Mouse (Mus musculus): ENCODE measurements around the gene Kank1. TPM values are rescaled to one million over a fixed set of nuclear protein-coding genes. Genes with fewer than 3 reads are reported as not detected.
A peak's percentile ranks its signal among the peaks of the same experiment; 100 is the strongest.

Gene Kank1
- polyA plus RNA-seq, 1 experiment from 2014 or later, result 8.8 TPM

DNA sequence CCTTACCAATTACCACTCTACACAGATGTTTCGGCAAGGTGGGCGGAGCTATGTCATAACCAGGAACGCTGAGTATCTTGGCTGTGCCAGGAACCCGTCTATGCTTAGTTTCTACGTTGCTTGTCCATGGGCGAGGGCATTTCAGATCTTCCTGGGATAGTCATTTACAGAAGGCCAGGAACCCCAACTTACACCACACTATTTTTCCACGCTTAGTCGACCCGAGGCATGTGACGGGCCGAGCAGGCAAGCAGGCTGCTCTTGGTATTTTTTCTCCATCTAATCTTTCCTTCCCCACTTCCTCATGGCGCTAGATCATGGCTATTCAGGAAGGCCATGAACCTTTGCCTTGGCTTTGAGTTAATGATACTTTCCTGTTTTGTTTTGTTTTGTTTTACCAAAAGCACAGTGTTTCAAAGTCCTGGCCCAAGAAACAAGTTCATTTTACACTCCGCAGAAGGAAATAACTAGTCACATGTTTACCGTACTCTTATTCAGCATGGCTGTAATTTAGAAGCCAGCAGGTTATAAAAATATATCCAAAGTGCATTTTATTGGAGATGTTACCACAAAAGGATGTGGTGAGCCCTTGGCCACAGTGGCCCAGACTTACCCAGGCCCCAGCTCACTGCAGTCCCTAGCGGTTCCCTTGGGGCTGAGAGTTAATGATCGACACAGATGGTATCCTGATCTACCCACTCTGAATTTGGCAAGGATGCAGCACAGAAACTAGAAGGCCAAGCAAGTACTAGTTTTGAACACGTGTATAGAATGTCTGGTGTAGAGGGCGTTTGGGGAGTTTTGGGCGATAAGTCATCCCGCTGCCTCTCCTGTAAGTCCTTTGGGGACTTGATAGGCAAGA, 200.2 kb downstream of the Kank1 start:
- H3K36me3 ChIP-seq (replicated peaks), result no peaks in the 10 kb centered on the region
- 93% methylated on average over 20 of the region's 20 CpGs for WGBS
- no peak overlapping the region for H3K4me3 ChIP-seq (replicated peaks)
- no peak overlapping the region for H3K27ac ChIP-seq
- H3K9me3 ChIP-seq, result no peaks in the 10 kb centered on the region
- H3K4me2 ChIP-seq, result no peak overlapping the region
- H3K9ac ChIP-seq, result no peak overlapping the region
- no peak for ATAC-seq (ENCODE audit: low FRiP score)
- H3K4me1 ChIP-seq, result peaks cover 3% of the 10 kb centered on the region; the same call in 1 of the 2 replicates
- H3K27me3 ChIP-seq, result no peaks in the 10 kb centered on the region

GRCm38 (mm10) chr19:25438246-25438645, 201.5 kb downstream of the Kank1 start:
- ATAC-seq (ENCODE audit: low FRiP score), result no peak
- WGBS, result 92% methylated on average over 6 of the region's 6 CpGs
- H3K27ac ChIP-seq, result no peak overlapping the region
- H3K36me3 ChIP-seq (replicated peaks), result no peaks in the 10 kb centered on the region
- H3K9ac ChIP-seq, result no peak overlapping the region
- H3K4me3 ChIP-seq (replicated peaks), result no peak overlapping the region
- H3K4me2 ChIP-seq, result no peak overlapping the region
- H3K27me3 ChIP-seq, result no peaks in the 10 kb centered on the region
- H3K9me3 ChIP-seq, result no peaks in the 10 kb centered on the region
- peaks cover 3% of the 10 kb centered on the region; the same call in 1 of the 2 replicates for H3K4me1 ChIP-seq

DNA sequence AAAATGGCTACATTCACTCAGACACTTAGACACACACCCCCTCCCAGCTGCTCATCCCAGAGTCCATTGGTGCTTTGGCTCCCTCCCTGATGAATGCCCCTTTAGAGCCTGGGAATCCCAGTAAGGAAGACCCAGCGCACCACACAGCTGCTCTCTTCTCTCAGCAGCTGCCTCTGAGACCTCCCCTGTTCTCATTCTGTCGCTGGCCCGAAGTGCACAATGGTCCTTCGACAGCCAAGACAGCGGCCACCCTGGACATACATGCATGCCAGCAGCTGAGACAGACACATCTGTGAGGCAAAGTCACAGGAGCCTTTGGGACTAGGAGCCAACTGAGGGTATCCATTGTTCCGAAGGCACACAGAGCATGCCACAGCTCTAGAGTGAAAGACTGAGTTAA, 203.0 kb downstream of the Kank1 start:
- Histone ChIP-seq H3K9ac (no peak overlapping the region), H3K9me3 (no peaks in the 10 kb centered on the region), H3K4me2 (no peak overlapping the region), H3K4me1 (peaks cover 3% of the 10 kb centered on the region; the same call in 1 of the 2 replicates), H3K36me3 (replicated peaks) (no peaks in the 10 kb centered on the region), H3K27ac (no peak overlapping the region), H3K4me3 (replicated peaks) (no peak overlapping the region), H3K27me3 (no peaks in the 10 kb centered on the region)
- ATAC-seq (ENCODE audit: low FRiP score), result no peak
- 70% methylated on average over 6 of the region's 6 CpGs for WGBS

DNA sequence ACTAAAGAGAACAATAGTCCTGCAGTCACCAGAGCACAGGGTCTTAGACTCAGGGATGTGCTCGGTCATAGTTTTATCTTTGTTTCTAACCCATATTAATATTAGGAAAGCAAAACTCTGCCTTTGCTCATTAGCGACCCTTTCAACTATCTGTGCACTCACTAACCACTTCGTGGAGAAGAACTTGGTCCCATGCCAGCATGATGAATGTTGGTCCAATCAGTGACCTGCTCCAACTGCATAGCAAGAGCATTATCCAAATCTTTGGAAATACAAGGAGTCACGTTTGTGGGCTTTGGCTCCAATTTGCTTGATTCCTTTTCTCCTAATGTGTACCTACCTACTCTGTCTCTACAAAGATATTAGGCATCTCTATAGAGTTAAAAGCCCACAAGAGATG, 204.0 kb downstream of the Kank1 start:
- Histone ChIP-seq H3K9me3 (no peaks in the 10 kb centered on the region), H3K4me1 (peaks cover 3% of the 10 kb centered on the region; the same call in 1 of the 2 replicates), H3K36me3 (replicated peaks) (no peaks in the 10 kb centered on the region), H3K27me3 (no peaks in the 10 kb centered on the region), H3K4me3 (replicated peaks) (no peak overlapping the region), H3K4me2 (no peak overlapping the region), H3K9ac (no peak overlapping the region), H3K27ac (no peak overlapping the region)
- WGBS, result 78% methylated on average over 4 of the region's 4 CpGs
- no peak for ATAC-seq (ENCODE audit: low FRiP score)

- Histone ChIP-seq H3K27ac (no peak overlapping the region), H3K27me3 (peaks cover 3% of the 10 kb centered on the region; the same call in 1 of the 2 replicates), H3K4me2 (no peak overlapping the region), H3K36me3 (replicated peaks) (no peaks in the 10 kb centered on the region), H3K9ac (no peak overlapping the region), H3K9me3 (no peaks in the 10 kb centered on the region), H3K4me3 (replicated peaks) (no peak overlapping the region), H3K4me1 (no peaks in the 10 kb centered on the region)
- 25% methylated on average over 7 of the region's 7 CpGs for WGBS
- no peak for ATAC-seq (ENCODE audit: low FRiP score)
These were observed 208.3 kb downstream of the Kank1 start for GRCm38 (mm10) chr19:25445054-25445453.

DNA sequence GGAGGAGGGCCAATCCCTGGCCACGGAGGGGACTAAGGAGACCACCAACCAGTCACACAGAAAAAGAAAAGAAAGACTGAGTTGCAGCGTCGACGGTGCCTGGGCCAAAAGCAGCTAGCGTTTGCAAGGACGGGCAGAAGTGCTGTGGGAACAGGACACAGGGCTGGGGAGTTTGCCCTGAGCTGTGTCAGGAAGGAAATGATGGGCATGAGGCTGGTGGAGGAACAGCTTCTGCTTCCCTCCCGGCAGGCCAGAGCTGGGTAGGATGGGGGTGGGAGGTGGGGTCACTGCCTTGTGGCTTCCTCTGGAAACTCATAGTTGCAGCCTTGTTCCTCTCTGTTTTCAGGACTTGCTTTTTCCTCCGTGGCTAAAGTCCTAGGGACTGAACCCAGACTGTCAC, 209.1 kb downstream of the Kank1 start:
- Histone ChIP-seq H3K9ac (no peak overlapping the region), H3K4me3 (replicated peaks) (no peak overlapping the region), H3K27ac (no peak overlapping the region), H3K36me3 (replicated peaks) (no peaks in the 10 kb centered on the region), H3K4me1 (no peaks in the 10 kb centered on the region), H3K9me3 (no peaks in the 10 kb centered on the region), H3K4me2 (no peak overlapping the region), H3K27me3 (peaks cover 3% of the 10 kb centered on the region; the same call in 1 of the 2 replicates)
- 70% methylated on average over 8 of the region's 8 CpGs for WGBS
- no peak for ATAC-seq (ENCODE audit: low FRiP score)

DNA sequence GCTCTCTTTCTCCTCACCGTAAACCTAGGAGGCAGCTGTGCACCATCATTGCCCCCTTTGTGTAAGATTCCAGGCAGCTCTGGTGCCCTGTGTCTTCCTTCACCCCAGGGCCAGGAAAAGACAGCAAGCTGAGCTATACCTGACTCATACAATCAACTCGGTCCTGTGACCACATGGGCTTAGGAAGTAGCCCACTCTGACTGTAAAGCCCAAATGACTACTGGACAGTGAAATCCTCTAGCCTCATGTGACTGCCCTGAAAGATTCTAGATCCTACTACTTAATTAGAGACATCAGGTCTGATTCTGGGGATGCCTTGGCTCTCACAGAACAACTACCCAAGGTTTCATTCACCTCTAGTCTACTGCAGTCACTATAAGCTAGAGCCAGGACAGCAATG, 209.9 kb downstream of the Kank1 start:
- no peak for ATAC-seq (ENCODE audit: low FRiP score)
- Histone ChIP-seq H3K27ac (no peak overlapping the region), H3K36me3 (replicated peaks) (no peaks in the 10 kb centered on the region), H3K4me3 (replicated peaks) (no peak overlapping the region), H3K4me2 (no peak overlapping the region), H3K9ac (no peak overlapping the region), H3K4me1 (no peaks in the 10 kb centered on the region), H3K27me3 (peaks cover 3% of the 10 kb centered on the region; the same call in 1 of the 2 replicates), H3K9me3 (no peaks in the 10 kb centered on the region)
- WGBS, result 87% methylated on average over 2 of the region's 2 CpGs

GRCm38 (mm10) chr19:25447373-25447772, 210.6 kb downstream of the Kank1 start:
- WGBS, result 68% methylated on average over 5 of the region's 5 CpGs
- H3K4me3 ChIP-seq (replicated peaks), result no peak overlapping the region
- no peak for ATAC-seq (ENCODE audit: low FRiP score)

GRCm38 (mm10) chr19:25450869-25451629, 214.3 kb downstream of the Kank1 start:
- peaks cover 3% of the 10 kb centered on the region; the same call in 1 of the 2 replicates for H3K27me3 ChIP-seq
- no peak overlapping the region for H3K4me2 ChIP-seq
- no peak overlapping the region for H3K4me3 ChIP-seq (replicated peaks)
- H3K4me1 ChIP-seq, result no peaks in the 10 kb centered on the region
- no peak overlapping the region for H3K9ac ChIP-seq
- H3K27ac ChIP-seq, result no peak overlapping the region
- no peaks in the 10 kb centered on the region for H3K36me3 ChIP-seq (replicated peaks)
- no peaks in the 10 kb centered on the region for H3K9me3 ChIP-seq
- WGBS, result 48% methylated on average over 11 of the region's 11 CpGs
- ATAC-seq (ENCODE audit: low FRiP score), result no peak

More at GRCm38 (mm10) chr19:25447373-25447772, 210.6 kb downstream of the Kank1 start:
- H3K9me3 ChIP-seq, result no peaks in the 10 kb centered on the region
- no peaks in the 10 kb centered on the region for H3K4me1 ChIP-seq
- no peak overlapping the region for H3K9ac ChIP-seq
- H3K36me3 ChIP-seq (replicated peaks), result no peaks in the 10 kb centered on the region
- no peak overlapping the region for H3K4me2 ChIP-seq
- H3K27ac ChIP-seq, result no peak overlapping the region
- peaks cover 3% of the 10 kb centered on the region; the same call in 1 of the 2 replicates for H3K27me3 ChIP-seq

DNA sequence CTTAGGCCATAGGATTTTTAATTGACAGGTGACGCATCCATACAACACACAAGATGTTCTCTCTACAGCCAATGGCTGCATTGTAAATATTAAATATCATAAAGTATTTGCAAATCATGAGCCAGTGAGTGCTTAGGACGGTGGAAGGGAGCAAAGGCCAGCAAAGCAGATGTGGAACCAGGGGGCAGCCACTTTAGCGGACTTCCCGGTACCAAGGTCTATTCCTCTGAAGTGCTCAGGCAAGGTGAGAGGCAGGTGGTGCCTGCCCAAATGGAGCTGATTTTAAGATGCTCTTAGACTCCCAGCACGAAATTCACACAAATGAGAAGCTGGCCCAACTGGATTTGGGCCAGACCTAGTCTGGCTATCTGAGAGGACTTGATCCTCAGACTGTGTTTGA, 216.4 kb downstream of the Kank1 start:
- no peak overlapping the region for H3K9ac ChIP-seq
- no peaks in the 10 kb centered on the region for H3K9me3 ChIP-seq
- WGBS, result 84% methylated on average over 5 of the region's 5 CpGs
- no peak overlapping the region for H3K27ac ChIP-seq
- no peak overlapping the region for H3K4me2 ChIP-seq
- H3K27me3 ChIP-seq, result no peaks in the 10 kb centered on the region
- H3K36me3 ChIP-seq (replicated peaks), result no peaks in the 10 kb centered on the region
- H3K4me3 ChIP-seq (replicated peaks), result no peak overlapping the region
- H3K4me1 ChIP-seq, result no peaks in the 10 kb centered on the region
- ATAC-seq (ENCODE audit: low FRiP score), result no peak

DNA sequence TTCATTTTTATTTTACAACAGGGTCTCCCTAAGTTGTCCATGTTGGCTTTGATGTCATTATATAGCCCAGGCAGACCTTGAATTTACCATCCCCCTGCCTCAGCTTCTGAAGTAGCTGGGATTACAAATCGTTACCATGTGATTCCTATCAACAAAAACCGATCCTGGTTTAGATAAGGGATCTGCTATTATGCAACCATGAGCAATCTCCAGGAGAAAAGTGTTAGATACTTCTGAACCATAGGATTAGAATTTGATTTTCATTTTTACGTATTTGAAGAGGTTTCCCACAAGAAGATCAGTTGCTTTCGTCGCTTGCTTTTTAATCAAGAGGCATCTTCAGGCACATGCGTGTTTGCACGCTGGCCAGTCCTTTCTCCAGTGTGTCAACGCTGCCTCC, 224.0 kb downstream of the Kank1 start:
- 93% methylated on average over 8 of the region's 8 CpGs for WGBS
- H3K27me3 ChIP-seq, result no peaks in the 10 kb centered on the region
- no peak for ATAC-seq (ENCODE audit: low FRiP score)
- no peaks in the 10 kb centered on the region for H3K9me3 ChIP-seq
- no peak overlapping the region for H3K27ac ChIP-seq
- H3K4me3 ChIP-seq (replicated peaks), result no peak overlapping the region
- H3K4me2 ChIP-seq, result no peak overlapping the region
- no peak overlapping the region for H3K9ac ChIP-seq
- H3K4me1 ChIP-seq, result peaks cover 5% of the 10 kb centered on the region; the same call in 1 of the 2 replicates
- no peaks in the 10 kb centered on the region for H3K36me3 ChIP-seq (replicated peaks)

GRCm38 (mm10) chr19:25461553-25462320, 225.0 kb downstream of the Kank1 start:
- Histone ChIP-seq H3K4me1 (peaks cover 5% of the 10 kb centered on the region; the same call in 1 of the 2 replicates), H3K36me3 (replicated peaks) (no peaks in the 10 kb centered on the region), H3K9me3 (no peaks in the 10 kb centered on the region), H3K27ac (0 out of 2 replicates have a peak overlapping the region, but pooled peaks have one; percentile 14), H3K4me2 (peak overlapping the region; percentile 10; the same call in 1 of the 2 replicates), H3K27me3 (no peaks in the 10 kb centered on the region), H3K4me3 (replicated peaks) (no peak overlapping the region), H3K9ac (no peak overlapping the region)
- ATAC-seq (ENCODE audit: low FRiP score), result no peak; the same call in 1 of the 2 replicates
- WGBS, result 51% methylated on average over 20 of the region's 20 CpGs

All from forebrain, embryonic 12.5 days (tissue).